Mouse (Mus musculus) thymus, postnatal 36 days (tissue): ENCODE data around the gene Nfxl1.

Experiments used
- DNase-seq, 2 experiments: peaks; one replicate each; pipeline ENCODE4 v3.0.0; 2022; ENCODE audit warnings: mixed read lengths in 2 of 2

Gene Nfxl1

DNA sequence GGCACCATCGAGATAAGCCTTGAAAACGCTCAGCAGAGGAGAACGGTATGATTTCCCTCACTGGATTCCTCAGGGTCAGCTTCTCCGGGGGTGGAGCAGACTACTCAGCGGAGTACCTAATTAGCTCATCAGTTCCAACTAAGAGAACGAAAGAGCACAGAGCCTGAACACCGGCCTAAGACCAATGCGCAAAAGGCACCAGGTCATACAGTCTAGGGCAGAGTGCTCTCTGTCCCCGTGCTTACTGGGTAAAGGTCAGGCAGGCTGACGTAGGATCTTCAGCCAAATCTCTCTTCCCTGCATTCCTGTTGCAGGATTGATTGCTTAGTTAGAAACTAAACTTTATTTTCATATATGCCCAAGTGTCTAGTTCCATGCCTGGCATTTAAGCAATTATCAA is 61.2 kb downstream of the Nfxl1 start:
- DNase-seq = no peak

DNA sequence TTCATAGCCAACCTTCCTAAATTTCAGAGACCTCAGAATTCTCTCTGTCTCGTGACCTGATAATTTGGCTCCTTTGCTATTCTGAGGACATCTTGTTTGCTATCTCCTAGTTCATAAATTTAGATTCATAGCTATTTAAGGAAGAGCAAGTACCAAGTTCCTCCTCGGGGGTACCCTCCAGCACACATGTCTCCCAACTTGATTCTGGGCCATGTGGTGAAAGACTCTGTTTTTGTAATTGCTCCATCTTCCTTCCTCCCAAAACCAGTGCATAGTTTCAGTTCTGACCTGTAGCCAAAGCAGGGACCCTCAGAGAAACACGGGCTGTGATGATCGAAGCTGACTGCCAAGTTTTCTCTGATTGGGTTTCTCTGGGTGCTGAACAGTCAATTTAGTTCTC is 62.7 kb downstream of the Nfxl1 start:
- no peak for DNase-seq

- DNase-seq = no peak
Observed at GRCm38 (mm10) chr5:72493906-72494305, 65.6 kb downstream of the Nfxl1 start.

- DNase-seq = no peak
Observed at GRCm38 (mm10) chr5:72491232-72491631, 68.3 kb downstream of the Nfxl1 start.

DNA sequence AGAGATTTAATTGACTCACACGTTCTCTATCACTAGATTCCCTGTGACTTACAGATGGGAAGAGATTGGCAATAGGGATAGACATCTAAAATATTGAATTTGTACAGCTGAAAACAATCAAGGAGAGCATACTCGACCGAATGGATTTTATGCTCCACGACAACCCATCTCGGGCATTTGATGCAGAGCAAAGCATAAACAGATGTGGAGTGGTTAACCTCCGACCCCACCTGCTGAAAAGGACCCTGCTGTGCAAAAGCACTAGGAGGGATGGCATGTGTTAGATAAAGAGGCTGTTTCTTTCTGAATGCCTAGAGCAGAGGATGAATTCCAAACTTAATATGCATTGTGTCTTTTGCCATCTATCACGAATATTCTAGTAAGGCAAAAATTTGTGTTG is 79.0 kb downstream of the Nfxl1 start:
- DNase-seq = no peak

DNA sequence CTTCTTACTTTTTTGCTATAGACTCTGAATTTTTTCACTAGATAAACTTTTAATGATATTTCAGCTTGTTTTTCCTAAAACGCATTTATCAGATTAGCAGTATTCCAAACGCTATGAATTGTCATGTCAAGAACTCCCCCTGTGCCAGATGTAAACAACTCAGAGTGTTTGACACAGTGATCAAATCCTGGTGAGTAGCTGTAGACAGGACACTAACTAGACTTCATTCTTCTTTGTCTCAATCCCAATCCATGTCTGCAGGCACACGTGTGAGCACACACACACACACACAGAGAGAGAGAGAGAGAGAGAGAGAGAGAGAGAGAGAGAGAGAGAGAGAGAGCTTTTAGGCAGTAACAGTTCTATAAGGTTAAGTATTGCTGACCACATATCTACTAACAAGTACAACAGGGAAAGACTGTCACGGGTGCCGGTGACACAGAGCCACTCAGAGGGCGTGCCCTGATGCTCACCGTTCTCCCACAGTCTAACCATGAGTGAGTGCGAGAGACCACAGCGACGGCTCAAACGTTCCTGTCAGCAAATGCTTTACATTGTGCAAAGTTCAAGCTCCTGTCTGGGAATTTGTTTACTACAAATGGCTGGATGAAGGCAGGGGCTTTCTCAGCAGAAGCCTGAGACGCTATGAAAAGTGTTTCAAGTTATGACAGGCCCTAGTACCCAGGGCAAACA is 87.0 kb downstream of the Nfxl1 start:
- DNase-seq = no peak

DNA sequence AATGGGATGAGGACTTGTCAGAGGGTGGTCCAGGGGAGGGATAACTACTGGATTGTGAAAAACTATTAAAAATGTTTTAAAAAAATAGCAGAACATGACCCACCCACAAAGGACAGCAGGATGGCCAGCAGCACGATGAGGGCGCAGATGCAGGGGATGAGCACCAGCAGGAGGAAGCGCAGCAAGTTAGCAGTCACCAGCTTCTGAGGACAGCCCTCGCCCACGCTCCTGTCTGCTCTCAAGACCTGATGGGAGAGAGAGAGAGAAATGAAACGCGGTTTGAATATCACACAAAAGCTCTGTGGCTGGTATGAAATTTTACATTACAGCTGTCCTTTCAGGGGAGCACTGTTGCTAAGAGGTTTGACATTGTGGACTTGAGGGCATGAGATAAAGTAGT is 87.7 kb downstream of the Nfxl1 start:
- no peak for DNase-seq

GRCm38 (mm10) chr5:72464932-72465331 is 94.6 kb downstream of the Nfxl1 start:
- DNase-seq = no peak
